Comparison of ENCODE assay signal across 19 mouse cellular contexts in the genomic region with DNA sequence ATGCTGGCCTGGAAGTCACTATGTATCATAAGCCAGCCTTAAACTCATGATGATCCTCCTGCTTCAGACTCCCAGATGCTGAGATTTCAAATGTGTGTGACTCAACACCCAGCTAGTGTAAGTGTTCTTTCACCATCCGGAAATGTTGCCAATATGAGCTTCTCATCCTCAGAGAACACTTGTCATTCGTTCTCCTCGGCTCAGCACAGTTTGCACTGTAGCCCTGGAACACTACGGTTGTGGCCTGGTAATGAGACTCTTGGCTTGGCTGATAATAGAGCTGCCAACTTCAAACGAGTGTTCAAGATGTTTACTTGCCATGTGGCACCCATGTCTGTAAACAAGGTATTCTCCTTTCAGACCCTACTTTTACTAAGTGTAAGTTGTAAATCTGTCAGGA. TPM values are rescaled to one million over a fixed set of nuclear protein-coding genes. Genes with fewer than 3 reads are reported as not detected.
DNase-seq lines count a peak whose midpoint lies in the region; TF ChIP-seq lines count a peak whose summit lies in the region.
"Had no signal": no experiment of that assay in that cellular context is flagged by ENCODE, and none has a peak within 500 bp of the region (broad histone marks: within the 10 kb centered on the region; RNA-seq: fewer than 3 reads in every experiment).

No protein-coding gene starts in this region.

- WGBS in lung, adult 2 months, result 50% methylated on average over 5 of the region's 5 CpGs

- DNase-seq in lung, adult 18-20 months, result peak; percentile 54 to 71
- no peak for DNase-seq in lung, adult 2 months
- peak; percentile 7 for DNase-seq in right cerebral cortex, adult 18-20 months
- DNase-seq in right cerebral cortex, adult 2 months (ENCODE audit: low spot score in 2 of 2), result no peak
- DNase-seq in lung, postnatal 25 days (ENCODE audit: low spot score), result peak; percentile 70
- DNase-seq in ovary, postnatal 36 days (ENCODE audit: low spot score), result no peak
- no peak for DNase-seq in left cerebral cortex, adult 18-20 months (ENCODE audit: low spot score in 2 of 2)
- DNase-seq: adrenal gland, postnatal 10 days; cerebellum, adult 11 months; cerebellum, adult 9-10 months; cerebellum, postnatal 25 days; forebrain, postnatal 0 days; gastrocnemius, postnatal 36 days; heart, adult 2 months; heart, postnatal 14 days had no signal

- peaks cover 2% of the 10 kb centered on the region; the same call in 1 of the 2 replicates for H3K4me1 ChIP-seq in lung, adult 2 months (ENCODE audit: control insufficient read depth, insufficient read depth, low read length)

- TF ChIP-seq CTCF in lung, adult 2 months (IDR thresholded peaks at IDR 0.05; ENCODE audit: insufficient read depth, low read length), result no peak

- no peak for TF ChIP-seq POLR2A in lung, adult 2 months (IDR thresholded peaks at IDR 0.05; ENCODE audit: borderline replicate concordance, extremely low read depth, low read depth, low read length)

- H3K4me3 ChIP-seq in lung, adult 2 months (replicated peaks; ENCODE audit: extremely low read depth, low read depth, low read length), result no peak overlapping the region
- H3K4me3 ChIP-seq: embryonic facial prominence, embryonic 13.5 days; forebrain, embryonic 13.5 days; heart, adult 2 months; heart, embryonic 15.5 days; hindbrain, embryonic 13.5 days had no signal

RNA-seq across cellular contexts. Expression of a gene that starts 3.9 kb away (rescaled TPM):
- polyA plus RNA-seq in lung, adult 2 months (2012; rRNA removed), result 11.9 and 19.9 TPM in 2 replicates
- total RNA-seq in left cerebral cortex, adult 18-20 months (2021), result 100 to 1,000 TPM; 128 to 133 TPM

RNA-seq across cellular contexts. Expression of a gene that starts 4.1 kb away (rescaled TPM):
- 10.1 and 11.9 TPM in 2 replicates for polyA plus RNA-seq in lung, adult 2 months (2012; rRNA removed)
- 10 to 100 TPM; 26.5 to 28.1 TPM for total RNA-seq in left cerebral cortex, adult 18-20 months (2021)

Comparison
In these comparisons a context has a peak if more than half of its experiments do, and no peak if none do; other contexts are left out.
1. DNase-seq: peak in lung, adult 18-20 months (2 of 2), right cerebral cortex, adult 18-20 months (single experiment) and lung, postnatal 25 days (single experiment); none in lung, adult 2 months (single experiment), right cerebral cortex, adult 2 months (0 of 2), ovary, postnatal 36 days (single experiment) and left cerebral cortex, adult 18-20 months (0 of 2).